Mouse (Mus musculus) testis, adult 2 months (tissue): ENCODE measurements around the gene Slc25a47.

Experiments
- CTCF ChIP-seq: fragments of 200-500 bp; IDR thresholded peaks from 2 replicates; pipeline ENCODE4 v1.5.1; 2012; ENCODE audit warnings: low read depth, mild to moderate bottlenecking, inconsistent platforms, low read length, moderate library complexity; ENCODE audit not compliant: control insufficient read depth, insufficient read depth, insufficient replicate concordance
- POLR2A ChIP-seq: fragments of 200-500 bp; IDR thresholded peaks from 2 replicates; pipeline ENCODE4 v1.6.1; 2012; ENCODE audit warnings: low read depth, mild to moderate bottlenecking, inconsistent platforms, low read length, moderate library complexity; ENCODE audit not compliant: control insufficient read depth

DNA sequence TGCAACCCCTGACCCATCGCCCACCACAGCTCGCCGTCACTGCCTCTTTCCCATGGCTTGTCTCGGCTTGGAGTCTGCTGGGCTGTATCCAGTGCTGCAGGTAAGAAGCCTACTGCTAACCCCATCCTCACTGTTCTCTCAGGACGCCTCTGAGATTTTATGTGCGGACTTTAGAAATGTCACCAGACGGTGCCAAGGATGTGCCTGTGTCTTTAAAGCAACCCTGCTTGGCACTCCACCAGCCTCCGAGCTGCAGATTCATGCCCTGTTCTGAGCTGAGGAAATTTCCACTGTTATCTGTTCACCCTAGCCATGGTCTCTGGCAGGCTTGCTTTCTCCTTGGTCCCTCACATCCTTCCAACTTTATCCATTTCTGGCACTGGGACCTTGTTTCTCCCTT, 3.0 kb upstream of the Slc25a47 start:
- TF ChIP-seq POLR2A (no peak), CTCF (no peak)
